Mouse (Mus musculus): ENCODE measurements around the gene 2610528A11Rik. TPM values are rescaled to one million over a fixed set of nuclear protein-coding genes. Genes with fewer than 3 reads are reported as not detected.

The 2610528A11Rik gene
- polyA plus RNA-seq, 1 experiment from 2014 or later: not detected

GRCm38 (mm10) chr14:37104747-37105146 is 9.1 kb downstream of the 2610528A11Rik start:
- no peak overlapping the region for H3K4me3 ChIP-seq (ENCODE audit: low read depth, low read length)
- no peak overlapping the region for H3K9ac ChIP-seq (ENCODE audit: low read depth, low read length)
- H3K9me3 ChIP-seq (replicated peaks; ENCODE audit: control insufficient read depth, low read length, poor library complexity, severe bottlenecking): no peaks in the 10 kb centered on the region
- whole genome bisulfite sequencing: 60% methylated on average over 5 of the region's 5 CpGs
- no peak for ATAC-seq
- H3K27ac ChIP-seq (ENCODE audit: low read length): no peak overlapping the region
- no peaks in the 10 kb centered on the region for H3K36me3 ChIP-seq (ENCODE audit: control insufficient read depth, insufficient read depth, low read length)
- no peaks in the 10 kb centered on the region for H3K27me3 ChIP-seq (ENCODE audit: control insufficient read depth, insufficient read depth, low read depth, low read length)
- no peak overlapping the region for H3K4me2 ChIP-seq (ENCODE audit: low read length)
- no peaks in the 10 kb centered on the region for H3K4me1 ChIP-seq (ENCODE audit: control insufficient read depth, insufficient read depth, low read length)

GRCm38 (mm10) chr14:37102484-37102883 is 11.3 kb downstream of the 2610528A11Rik start:
- Histone ChIP-seq H3K4me2 (ENCODE audit: low read length) (no peak overlapping the region), H3K9ac (ENCODE audit: low read depth, low read length) (no peak overlapping the region), H3K27ac (ENCODE audit: low read length) (no peak overlapping the region), H3K36me3 (ENCODE audit: control insufficient read depth, insufficient read depth, low read length) (no peaks in the 10 kb centered on the region), H3K4me3 (ENCODE audit: low read depth, low read length) (no peak overlapping the region), H3K27me3 (ENCODE audit: control insufficient read depth, insufficient read depth, low read depth, low read length) (no peaks in the 10 kb centered on the region), H3K4me1 (ENCODE audit: control insufficient read depth, insufficient read depth, low read length) (peaks cover 6% of the 10 kb centered on the region), H3K9me3 (replicated peaks; ENCODE audit: control insufficient read depth, low read length, poor library complexity, severe bottlenecking) (no peaks in the 10 kb centered on the region)
- no peak for ATAC-seq
- 90% methylated on average over 3 of the region's 3 CpGs for WGBS

DNA sequence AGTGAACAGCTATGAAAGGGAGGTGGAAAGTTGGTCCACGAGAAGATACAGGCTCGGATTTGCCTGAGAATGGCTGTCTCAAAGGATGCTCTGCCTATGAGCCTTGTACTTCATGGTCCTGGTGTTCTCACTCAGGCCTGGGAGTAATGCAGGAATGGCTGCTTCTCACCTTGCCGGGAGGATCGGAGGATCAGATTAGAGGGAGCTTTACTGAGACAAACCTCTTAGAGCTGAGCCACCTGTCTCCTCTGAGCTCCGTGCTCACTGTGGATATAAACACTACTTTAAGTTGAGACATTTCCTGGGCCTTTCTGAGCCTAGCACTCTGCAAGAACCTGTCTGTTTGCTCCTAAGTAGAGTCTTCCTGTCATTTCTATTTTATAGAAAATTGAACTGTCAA is 12.3 kb downstream of the 2610528A11Rik start:
- H3K4me3 ChIP-seq (ENCODE audit: low read depth, low read length): no peak overlapping the region
- H3K9ac ChIP-seq (ENCODE audit: low read depth, low read length): no peak overlapping the region
- 78% methylated on average over 5 of the region's 5 CpGs for WGBS
- ATAC-seq: no peak
- H3K27me3 ChIP-seq (ENCODE audit: control insufficient read depth, insufficient read depth, low read depth, low read length): no peaks in the 10 kb centered on the region
- H3K36me3 ChIP-seq (ENCODE audit: control insufficient read depth, insufficient read depth, low read length): no peaks in the 10 kb centered on the region
- H3K4me1 ChIP-seq (ENCODE audit: control insufficient read depth, insufficient read depth, low read length): peaks cover 6% of the 10 kb centered on the region
- no peak overlapping the region for H3K4me2 ChIP-seq (ENCODE audit: low read length)
- no peak overlapping the region for H3K27ac ChIP-seq (ENCODE audit: low read length)
- no peaks in the 10 kb centered on the region for H3K9me3 ChIP-seq (replicated peaks; ENCODE audit: control insufficient read depth, low read length, poor library complexity, severe bottlenecking)

GRCm38 (mm10) chr14:37097956-37098530 is 15.8 kb downstream of the 2610528A11Rik start, which contains the start of gene Cdhr1:
Cdhr1 (minus strand) TSS chr14:37098347.
- Histone ChIP-seq H3K4me3 (ENCODE audit: low read depth, low read length) (peak within 1 kb of the TSS; percentile 61), H3K27me3 (ENCODE audit: control insufficient read depth, insufficient read depth, low read depth, low read length) (no peaks in the 10 kb centered on the region), H3K36me3 (ENCODE audit: control insufficient read depth, insufficient read depth, low read length) (no peaks in the 10 kb centered on the region), H3K4me1 (ENCODE audit: control insufficient read depth, insufficient read depth, low read length) (peaks cover 6% of the 10 kb centered on the region), H3K27ac (ENCODE audit: low read length) (no peak within 1 kb of the TSS), H3K4me2 (ENCODE audit: low read length) (peak within 1 kb of the TSS; percentile 98), H3K9ac (ENCODE audit: low read depth, low read length) (peak within 1 kb of the TSS; percentile 85), H3K9me3 (replicated peaks; ENCODE audit: control insufficient read depth, low read length, poor library complexity, severe bottlenecking) (no peaks in the 10 kb centered on the region)
- ATAC-seq: peak; percentile 81
- under 1% methylated on average over 30 of the region's 30 CpGs for WGBS

DNA sequence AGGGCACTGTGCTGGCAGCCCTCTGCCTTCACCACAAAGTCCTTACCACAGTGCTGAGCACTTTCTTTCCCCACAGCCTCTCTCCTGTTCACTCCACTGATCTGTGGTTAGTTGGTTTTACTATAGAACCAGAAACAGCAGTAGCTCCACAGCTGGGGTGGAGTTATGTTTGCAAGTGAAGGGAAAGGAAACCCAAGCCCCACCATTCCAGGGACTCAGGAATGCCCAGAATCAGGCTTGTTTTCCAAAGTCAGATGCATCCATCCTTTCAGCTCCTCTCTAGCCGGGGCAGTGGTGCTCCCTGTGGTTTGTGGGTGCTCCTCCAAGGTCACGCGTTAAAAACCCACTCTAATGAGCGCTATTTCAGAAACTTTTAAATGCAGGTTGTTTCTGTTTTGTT is 18.3 kb downstream of the 2610528A11Rik start:
- H3K9me3 ChIP-seq (replicated peaks; ENCODE audit: control insufficient read depth, low read length, poor library complexity, severe bottlenecking): no peaks in the 10 kb centered on the region
- no peak overlapping the region for H3K4me2 ChIP-seq (ENCODE audit: low read length)
- no peak overlapping the region for H3K9ac ChIP-seq (ENCODE audit: low read depth, low read length)
- no peaks in the 10 kb centered on the region for H3K27me3 ChIP-seq (ENCODE audit: control insufficient read depth, insufficient read depth, low read depth, low read length)
- 92% methylated on average over 4 of the region's 4 CpGs for WGBS
- no peak overlapping the region for H3K4me3 ChIP-seq (ENCODE audit: low read depth, low read length)
- no peak overlapping the region for H3K27ac ChIP-seq (ENCODE audit: low read length)
- H3K4me1 ChIP-seq (ENCODE audit: control insufficient read depth, insufficient read depth, low read length): peaks cover 6% of the 10 kb centered on the region
- H3K36me3 ChIP-seq (ENCODE audit: control insufficient read depth, insufficient read depth, low read length): no peaks in the 10 kb centered on the region
- no peak for ATAC-seq

DNA sequence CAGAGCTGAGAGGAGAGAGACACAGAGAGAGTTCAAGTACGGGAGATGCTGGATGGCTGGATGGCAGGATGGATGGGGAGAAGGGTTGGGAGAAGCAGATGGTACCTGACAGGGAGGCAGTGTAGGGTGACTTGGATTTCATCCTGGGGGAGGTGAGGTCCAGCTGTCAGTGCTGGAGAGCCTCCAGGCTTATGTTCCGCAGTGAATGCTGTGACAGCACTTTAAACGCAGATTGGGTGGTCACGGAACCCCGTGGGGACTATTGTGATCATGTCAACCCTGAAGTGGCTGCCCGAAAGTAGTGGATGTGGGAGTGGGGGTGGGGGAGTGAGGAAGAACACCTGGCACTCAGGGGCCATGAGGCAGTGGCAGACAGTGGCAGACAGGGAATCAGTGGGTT is 19.4 kb downstream of the 2610528A11Rik start:
- ATAC-seq: no peak
- 57% methylated on average over 6 of the region's 6 CpGs for WGBS
- no peaks in the 10 kb centered on the region for H3K36me3 ChIP-seq (ENCODE audit: control insufficient read depth, insufficient read depth, low read length)

GRCm38 (mm10) chr14:37083755-37084154 is 30.1 kb downstream of the 2610528A11Rik start:
- WGBS: 28% methylated on average over 4 of the region's 4 CpGs
- Histone ChIP-seq H3K4me2 (ENCODE audit: low read length) (no peak overlapping the region), H3K27me3 (ENCODE audit: control insufficient read depth, insufficient read depth, low read depth, low read length) (no peaks in the 10 kb centered on the region), H3K9ac (ENCODE audit: low read depth, low read length) (no peak overlapping the region), H3K4me3 (ENCODE audit: low read depth, low read length) (no peak overlapping the region), H3K4me1 (ENCODE audit: control insufficient read depth, insufficient read depth, low read length) (no peaks in the 10 kb centered on the region), H3K36me3 (ENCODE audit: control insufficient read depth, insufficient read depth, low read length) (no peaks in the 10 kb centered on the region), H3K9me3 (replicated peaks; ENCODE audit: control insufficient read depth, low read length, poor library complexity, severe bottlenecking) (no peaks in the 10 kb centered on the region), H3K27ac (ENCODE audit: low read length) (no peak overlapping the region)
- ATAC-seq: no peak

More for the DNA sequence above, 19.4 kb downstream of the 2610528A11Rik start:
- no peaks in the 10 kb centered on the region for H3K9me3 ChIP-seq (replicated peaks; ENCODE audit: control insufficient read depth, low read length, poor library complexity, severe bottlenecking)
- no peak overlapping the region for H3K9ac ChIP-seq (ENCODE audit: low read depth, low read length)
- no peak overlapping the region for H3K4me3 ChIP-seq (ENCODE audit: low read depth, low read length)
- H3K27me3 ChIP-seq (ENCODE audit: control insufficient read depth, insufficient read depth, low read depth, low read length): no peaks in the 10 kb centered on the region
- H3K4me1 ChIP-seq (ENCODE audit: control insufficient read depth, insufficient read depth, low read length): peaks cover 6% of the 10 kb centered on the region
- no peak overlapping the region for H3K27ac ChIP-seq (ENCODE audit: low read length)
- no peak overlapping the region for H3K4me2 ChIP-seq (ENCODE audit: low read length)

GRCm38 (mm10) chr14:37080724-37081123 is 33.1 kb downstream of the 2610528A11Rik start:
- Histone ChIP-seq H3K4me2 (ENCODE audit: low read length) (no peak overlapping the region), H3K4me1 (ENCODE audit: control insufficient read depth, insufficient read depth, low read length) (no peaks in the 10 kb centered on the region), H3K27me3 (ENCODE audit: control insufficient read depth, insufficient read depth, low read depth, low read length) (no peaks in the 10 kb centered on the region), H3K36me3 (ENCODE audit: control insufficient read depth, insufficient read depth, low read length) (no peaks in the 10 kb centered on the region), H3K9me3 (replicated peaks; ENCODE audit: control insufficient read depth, low read length, poor library complexity, severe bottlenecking) (no peaks in the 10 kb centered on the region), H3K4me3 (ENCODE audit: low read depth, low read length) (no peak overlapping the region), H3K27ac (ENCODE audit: low read length) (no peak overlapping the region), H3K9ac (ENCODE audit: low read depth, low read length) (no peak overlapping the region)
- no peak for ATAC-seq
- WGBS: 100% methylated on average over 1 of the region's 1 CpGs

- H3K9me3 ChIP-seq (replicated peaks; ENCODE audit: control insufficient read depth, low read length, poor library complexity, severe bottlenecking): no peaks in the 10 kb centered on the region
- no peak for ATAC-seq
These were observed 45.3 kb downstream of the 2610528A11Rik start for GRCm38 (mm10) chr14:37068516-37068915.

More at GRCm38 (mm10) chr14:37068516-37068915, 45.3 kb downstream of the 2610528A11Rik start:
- H3K4me2 ChIP-seq (ENCODE audit: low read length): no peak overlapping the region
- H3K9ac ChIP-seq (ENCODE audit: low read depth, low read length): no peak overlapping the region
- WGBS: 22% methylated on average over 9 of the region's 9 CpGs
- H3K27me3 ChIP-seq (ENCODE audit: control insufficient read depth, insufficient read depth, low read depth, low read length): no peaks in the 10 kb centered on the region
- no peaks in the 10 kb centered on the region for H3K4me1 ChIP-seq (ENCODE audit: control insufficient read depth, insufficient read depth, low read length)
- H3K36me3 ChIP-seq (ENCODE audit: control insufficient read depth, insufficient read depth, low read length): no peaks in the 10 kb centered on the region
- H3K4me3 ChIP-seq (ENCODE audit: low read depth, low read length): no peak overlapping the region
- H3K27ac ChIP-seq (ENCODE audit: low read length): no peak overlapping the region
